ENCODE assay signal across 29 mouse cellular contexts in genomic region chr10:69104883-69105225, GRCm38 (mm10). TPM values are rescaled to one million over a fixed set of nuclear protein-coding genes. Genes with fewer than 3 reads are reported as not detected.
DNase-seq lines count a peak whose midpoint lies in the region; ATAC-seq and TF ChIP-seq lines count a peak whose summit lies in the region.
"Had no signal": no experiment of that assay in that cellular context is flagged by ENCODE, and none has a peak within 500 bp of the region (broad histone marks: within the 10 kb centered on the region; RNA-seq: fewer than 3 reads in every experiment).

No protein-coding gene starts in this region.

- no peak overlapping the region for H3K4me2 ChIP-seq in intestine, postnatal 0 days (replicated peaks; ENCODE audit: low read depth)
- no peak overlapping the region for H3K4me2 ChIP-seq in intestine, embryonic 15.5 days (replicated peaks)
- no peak overlapping the region for H3K4me2 ChIP-seq in lung, embryonic 16.5 days (ENCODE audit: low read depth, low read length)
- peak overlapping the region; percentile 0; the same call in 1 of the 2 replicates for H3K4me2 ChIP-seq in stomach, embryonic 16.5 days (ENCODE audit: low read depth, low read length)
- H3K4me2 ChIP-seq: heart, embryonic 15.5 days; hindbrain, embryonic 13.5 days; limb, embryonic 13.5 days; liver, embryonic 15.5 days; neural tube, embryonic 15.5 days had no signal

- no peak overlapping the region for H3K9ac ChIP-seq in intestine, postnatal 0 days (ENCODE audit: low read depth, low read length)
- no peak overlapping the region for H3K9ac ChIP-seq in intestine, embryonic 15.5 days
- no peak overlapping the region for H3K9ac ChIP-seq in lung, embryonic 16.5 days (ENCODE audit: low read length)
- H3K9ac ChIP-seq in stomach, embryonic 16.5 days (ENCODE audit: low read length): no peak overlapping the region
- H3K9ac ChIP-seq: heart, embryonic 15.5 days; hindbrain, embryonic 13.5 days; limb, embryonic 13.5 days; liver, embryonic 15.5 days; neural tube, embryonic 15.5 days had no signal

- H3K27me3 ChIP-seq in intestine, postnatal 0 days (replicated peaks; ENCODE audit: control insufficient read depth, insufficient read depth, low read length): no peaks in the 10 kb centered on the region
- no peaks in the 10 kb centered on the region for H3K27me3 ChIP-seq in intestine, embryonic 15.5 days (replicated peaks)
- no peaks in the 10 kb centered on the region for H3K27me3 ChIP-seq in lung, embryonic 16.5 days (ENCODE audit: control insufficient read depth, insufficient read depth, low read depth, low read length)
- H3K27me3 ChIP-seq in stomach, embryonic 16.5 days (ENCODE audit: control insufficient read depth, insufficient read depth, low read length): no peaks in the 10 kb centered on the region
- H3K27me3 ChIP-seq: heart, embryonic 15.5 days; hindbrain, embryonic 13.5 days; limb, embryonic 13.5 days; liver, embryonic 15.5 days; megakaryocyte, embryonic 14.5 days; neural tube, embryonic 15.5 days had no signal

- no peaks in the 10 kb centered on the region for H3K4me1 ChIP-seq in intestine, postnatal 0 days (replicated peaks; ENCODE audit: control insufficient read depth, insufficient read depth, low read length)
- 0 out of 2 replicates have a peak, but pooled peaks cover 3% of the 10 kb centered on the region for H3K4me1 ChIP-seq in intestine, embryonic 15.5 days (replicated peaks)
- H3K4me1 ChIP-seq in lung, embryonic 16.5 days (replicated peaks; ENCODE audit: control insufficient read depth, insufficient read depth, low read length): peaks cover 16% of the 10 kb centered on the region; the same call in 1 of the 2 replicates
- peaks cover 11% of the 10 kb centered on the region; the same call in 1 of the 2 replicates for H3K4me1 ChIP-seq in stomach, embryonic 16.5 days (ENCODE audit: control insufficient read depth, insufficient read depth, low read length)
- H3K4me1 ChIP-seq: liver, embryonic 15.5 days had no signal

- DNase-seq in lung, postnatal 25 days (ENCODE audit: low spot score): no peak
- no peak for DNase-seq in left cerebral cortex, postnatal 10 days (ENCODE audit: extremely low spot score in 1 of 2, low spot score in 2 of 2)
- DNase-seq: adrenal gland, adult 8-10 months; B cell, adult 2 months; cerebellum, adult 8-10 months; cerebellum, postnatal 25 days; gastrocnemius, adult 2 months; gastrocnemius, postnatal 36 days; heart, postnatal 4 days; kidney, adult 11 months; kidney, postnatal 14 days; layer of hippocampus, adult 9-11 months; midbrain, embryonic 14.5 days; retina, postnatal 1 day; right cerebral cortex, postnatal 14 days; thymus, adult 2 months; thymus, postnatal 36 days had no signal

- no peak overlapping the region for H3K4me3 ChIP-seq in intestine, postnatal 0 days (ENCODE audit: low read depth, low read length)
- no peak overlapping the region for H3K4me3 ChIP-seq in intestine, embryonic 15.5 days (replicated peaks)
- H3K4me3 ChIP-seq in lung, embryonic 16.5 days (ENCODE audit: low read length): no peak overlapping the region
- no peak overlapping the region for H3K4me3 ChIP-seq in stomach, embryonic 16.5 days (replicated peaks; ENCODE audit: low read length)
- H3K4me3 ChIP-seq: gastrocnemius, adult 2 months; heart, embryonic 15.5 days; hindbrain, embryonic 13.5 days; limb, embryonic 13.5 days; liver, embryonic 15.5 days; neural tube, embryonic 15.5 days had no signal

- 50% methylated on average over 9 of the region's 9 CpGs for WGBS in intestine, postnatal 0 days
- WGBS in intestine, embryonic 15.5 days: 60% methylated on average over 9 of the region's 9 CpGs
- WGBS in lung, embryonic 16.5 days: 31% methylated on average over 9 of the region's 9 CpGs
- whole genome bisulfite sequencing in stomach, embryonic 16.5 days: 50% methylated on average over 9 of the region's 9 CpGs

- no peak overlapping the region for H3K27ac ChIP-seq in intestine, postnatal 0 days (ENCODE audit: low read depth, low read length)
- no peak overlapping the region for H3K27ac ChIP-seq in intestine, embryonic 15.5 days
- H3K27ac ChIP-seq in lung, embryonic 16.5 days (ENCODE audit: low read length): 0 out of 2 replicates have a peak overlapping the region, but pooled peaks have one; percentile 4
- H3K27ac ChIP-seq in stomach, embryonic 16.5 days (ENCODE audit: low read length): peak overlapping the region; percentile 85
- H3K27ac ChIP-seq: gastrocnemius, adult 2 months; heart, embryonic 15.5 days; hindbrain, embryonic 13.5 days; limb, embryonic 13.5 days; liver, embryonic 15.5 days; neural tube, embryonic 15.5 days had no signal

- H3K9me3 ChIP-seq in intestine, postnatal 0 days (ENCODE audit: control insufficient read depth): no peaks in the 10 kb centered on the region
- H3K9me3 ChIP-seq in intestine, embryonic 15.5 days: no peaks in the 10 kb centered on the region
- H3K9me3 ChIP-seq in lung, embryonic 16.5 days (ENCODE audit: control insufficient read depth, low read length): no peaks in the 10 kb centered on the region
- no peaks in the 10 kb centered on the region for H3K9me3 ChIP-seq in stomach, embryonic 16.5 days (replicated peaks; ENCODE audit: control insufficient read depth, low read length)
- H3K9me3 ChIP-seq: heart, embryonic 15.5 days; hindbrain, embryonic 13.5 days; limb, embryonic 13.5 days; liver, embryonic 15.5 days; megakaryocyte, embryonic 14.5 days; neural tube, embryonic 15.5 days had no signal

- intact Hi-C loops in left cerebral cortex, postnatal 10 days (cut with DNase I): loop anchor here (10.0 kb wide), 1 partner anchor 200 kb away; no protein-coding TSS in a partner anchor

- no peaks in the 10 kb centered on the region for H3K36me3 ChIP-seq in intestine, postnatal 0 days (ENCODE audit: control insufficient read depth, insufficient read depth)
- no peaks in the 10 kb centered on the region for H3K36me3 ChIP-seq in intestine, embryonic 15.5 days
- H3K36me3 ChIP-seq in lung, embryonic 16.5 days (ENCODE audit: control insufficient read depth, insufficient read depth, low read length): no peaks in the 10 kb centered on the region
- no peaks in the 10 kb centered on the region for H3K36me3 ChIP-seq in stomach, embryonic 16.5 days (ENCODE audit: control insufficient read depth, insufficient read depth, low read length)
- H3K36me3 ChIP-seq: heart, embryonic 15.5 days; hindbrain, embryonic 13.5 days; limb, embryonic 13.5 days; liver, embryonic 15.5 days; neural tube, embryonic 15.5 days had no signal

- ATAC-seq in intestine, postnatal 0 days: no peak
- ATAC-seq in intestine, embryonic 15.5 days: no peak
- peak; percentile 29; the same call in 1 of the 2 replicates for ATAC-seq in lung, embryonic 16.5 days (ENCODE audit: low read depth)
- 0 out of 2 replicates have a peak, but pooled peaks have one; percentile 5 for ATAC-seq in megakaryocyte progenitor cell, adult 5-6 weeks (replicated peaks; ENCODE audit: poor library complexity)
- ATAC-seq in stomach, embryonic 16.5 days (ENCODE audit: insufficient read depth, low FRiP score): 0 out of 2 replicates have a peak, but pooled peaks have one; percentile 14
- ATAC-seq: forebrain, embryonic 16.5 days had no signal

- 0 out of 2 replicates have a peak, but pooled peaks have one; percentile 2 for TF ChIP-seq CTCF in intestine, postnatal 0 days (IDR thresholded peaks at IDR 0.05; ENCODE audit: low read depth)

RNA-seq across cellular contexts. Expression of gene Rhobtb1, which starts 46.4 kb away (rescaled TPM):
- polyA plus RNA-seq in intestine, postnatal 0 days (2015; fragmentation: Nextera tagmentation; extraction: Ambion mirVana): 11.3 and 13.2 TPM in 2 replicates
- polyA plus RNA-seq in intestine, embryonic 15.5 days (2015; fragmentation: Nextera tagmentation; extraction: Ambion mirVana): 19.6 and 20.8 TPM in 2 replicates
- polyA plus RNA-seq in lung, embryonic 16.5 days (2015; fragmentation: Nextera tagmentation; extraction: Ambion mirVana): 12.9 and 15.2 TPM in 2 replicates
- 1.6 and 1.7 TPM in 2 replicates for total RNA-seq in megakaryocyte progenitor cell, adult 5-6 weeks (2015)
- total RNA-seq in megakaryocyte progenitor cell, adult 5-6 weeks (2017): 1.7 and 2.0 TPM in 2 replicates
- polyA plus RNA-seq in stomach, embryonic 16.5 days (2015; fragmentation: Nextera tagmentation; extraction: Ambion mirVana): 28.1 and 33.2 TPM in 2 replicates
- 10 to 100 TPM; 10.0 to 14.4 TPM for total RNA-seq in left cerebral cortex, postnatal 10 days (2021)

Comparison
In these comparisons a context has a peak if more than half of its experiments do, and no peak if none do; other contexts are left out.
1. ATAC-seq: peak in lung, embryonic 16.5 days (single experiment), megakaryocyte progenitor cell, adult 5-6 weeks (single experiment) and stomach, embryonic 16.5 days (single experiment); none in intestine, postnatal 0 days (single experiment) and intestine, embryonic 15.5 days (single experiment).
2. H3K27ac ChIP-seq: peak in lung, embryonic 16.5 days (single experiment) and stomach, embryonic 16.5 days (single experiment); none in intestine, postnatal 0 days (single experiment) and intestine, embryonic 15.5 days (single experiment).